Mouse (Mus musculus) cerebellum, adult 2 months (tissue): ENCODE measurements around the gene Arl15.

ENCODE experiments used
- CTCF ChIP-seq: fragments of 200-500 bp; IDR thresholded peaks from 2 replicates; pipeline ENCODE4 v1.5.1; 2011; ENCODE audit warnings: low read depth, mild to moderate bottlenecking, control low read depth, low read length, moderate library complexity, borderline replicate concordance; ENCODE audit not compliant: insufficient read depth
- POLR2A ChIP-seq: fragments of 200-500 bp; IDR thresholded peaks from 2 replicates; pipeline ENCODE4 v1.6.1; 2011; ENCODE audit warnings: low read length, control low read depth, borderline replicate concordance; ENCODE audit not compliant: insufficient read depth

GRCm38 (mm10) chr13:113901001-113901545 lies 106.8 kb downstream of the Arl15 start:
- TF ChIP-seq CTCF: no peak
- no peak for TF ChIP-seq POLR2A
